ENCODE assay signal across 8 mouse cellular contexts in the genomic region with DNA sequence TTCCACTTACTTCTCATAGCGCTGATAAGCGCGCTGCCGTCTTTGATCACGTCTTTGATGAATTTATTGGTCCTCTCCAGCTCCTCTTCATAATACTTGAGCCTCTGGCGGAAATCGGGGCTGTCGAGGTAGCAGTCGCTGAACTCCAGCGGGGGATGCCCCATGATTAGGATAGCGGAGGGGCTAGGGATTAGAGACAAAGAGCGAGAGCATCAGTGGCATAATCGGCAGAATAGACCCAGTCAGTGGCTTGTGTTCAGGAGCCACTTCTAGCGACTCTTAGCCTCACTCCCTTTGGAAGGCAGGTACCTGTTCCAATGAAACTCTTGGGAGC. TPM values are rescaled to one million over a fixed set of nuclear protein-coding genes. Genes with fewer than 3 reads are reported as not detected.
DNase-seq lines count a peak whose midpoint lies in the region; ATAC-seq lines count a peak whose summit lies in the region.

No protein-coding gene starts in this region.

- H3K36me3 ChIP-seq in heart, embryonic 13.5 days: no peaks in the 10 kb centered on the region
- no peaks in the 10 kb centered on the region for H3K36me3 ChIP-seq in forebrain, embryonic 15.5 days

- no peaks in the 10 kb centered on the region for H3K4me1 ChIP-seq in heart, embryonic 13.5 days
- H3K4me1 ChIP-seq in forebrain, embryonic 15.5 days: peaks cover 14% of the 10 kb centered on the region

- ATAC-seq in heart, embryonic 13.5 days (ENCODE audit: extremely low read depth, insufficient number of reproducible peaks, low FRiP score, low TSS enrichment): no peak
- ATAC-seq in forebrain, embryonic 15.5 days (replicated peaks): no peak; the same call in 1 of the 2 replicates
- no peak for ATAC-seq in inflammation-experienced regulatory T-cells, adult 6 months

- H3K4me3 ChIP-seq in heart, embryonic 13.5 days: peak overlapping the region; percentile 60
- peak overlapping the region; percentile 54 for H3K4me3 ChIP-seq in forebrain, embryonic 15.5 days

- no peak for DNase-seq in heart, adult 11 months
- DNase-seq in ES-CJ7 (ENCODE audit: low read depth, low spot score): peak; percentile 20
- peak; percentile 2 for DNase-seq in lung, postnatal 14 days
- no peak for DNase-seq in urinary bladder, postnatal 36 days (ENCODE audit: low spot score in 2 of 2)
- no peak for DNase-seq in frontal cortex, postnatal 36 days (ENCODE audit: low spot score in 2 of 2)

- H3K4me2 ChIP-seq in heart, embryonic 13.5 days: peak overlapping the region; percentile 73
- H3K4me2 ChIP-seq in forebrain, embryonic 15.5 days (replicated peaks): peak overlapping the region; percentile 48

- H3K27me3 ChIP-seq in heart, embryonic 13.5 days (replicated peaks): 0 out of 2 replicates have a peak, but pooled peaks cover 13% of the 10 kb centered on the region
- H3K27me3 ChIP-seq in forebrain, embryonic 15.5 days: no peaks in the 10 kb centered on the region

- H3K9me3 ChIP-seq in heart, embryonic 13.5 days: no peaks in the 10 kb centered on the region
- no peaks in the 10 kb centered on the region for H3K9me3 ChIP-seq in forebrain, embryonic 15.5 days

- peak overlapping the region; percentile 66 for H3K27ac ChIP-seq in heart, embryonic 13.5 days (replicated peaks)
- H3K27ac ChIP-seq in forebrain, embryonic 15.5 days (replicated peaks): peak overlapping the region; percentile 93

- WGBS in heart, embryonic 13.5 days: 13% methylated on average over 14 of the region's 14 CpGs
- 9% methylated on average over 14 of the region's 14 CpGs for WGBS in forebrain, embryonic 15.5 days

- peak overlapping the region; percentile 72 for H3K9ac ChIP-seq in heart, embryonic 13.5 days
- H3K9ac ChIP-seq in forebrain, embryonic 15.5 days (replicated peaks): peak overlapping the region; percentile 62

RNA-seq across cellular contexts. Expression of gene Ophn1, which starts 0.8 kb away (rescaled TPM):
- polyA plus RNA-seq in heart, embryonic 13.5 days (2015; fragmentation: Nextera tagmentation; extraction: Ambion mirVana): 8.4 and 8.7 TPM in 2 replicates
- polyA plus RNA-seq in forebrain, embryonic 15.5 days (2015; fragmentation: Nextera tagmentation; extraction: Ambion mirVana): 40.8 and 41.7 TPM in 2 replicates
- polyA plus RNA-seq in inflammation-experienced regulatory T-cells, adult 6 months (2017; shearing (Covaris generic)): not detected

RNA-seq across cellular contexts. Expression of gene Yipf6, which starts 46.1 kb away (rescaled TPM):
- polyA plus RNA-seq in heart, embryonic 13.5 days (2015; fragmentation: Nextera tagmentation; extraction: Ambion mirVana): 14.9 and 16.0 TPM in 2 replicates
- polyA plus RNA-seq in forebrain, embryonic 15.5 days (2015; fragmentation: Nextera tagmentation; extraction: Ambion mirVana): 20.5 and 21.2 TPM in 2 replicates
- 10 to 100 TPM; 28.2 to 31.7 (median 29.9) TPM for polyA plus RNA-seq in inflammation-experienced regulatory T-cells, adult 6 months (2017; shearing (Covaris generic))

Comparison
In these comparisons a context has a peak if more than half of its experiments do, and no peak if none do; other contexts are left out.
1. DNase-seq: peak in ES-CJ7 (single experiment) and lung, postnatal 14 days (single experiment); none in heart, adult 11 months (single experiment), urinary bladder, postnatal 36 days (0 of 2) and frontal cortex, postnatal 36 days (0 of 2).